Mouse (Mus musculus) thymus, adult 2 months (tissue): ENCODE measurements around the gene Aftph.

Source experiments
- CTCF ChIP-seq: fragments of 200-500 bp; IDR thresholded peaks from 2 replicates; pipeline ENCODE4 v1.5.1; 2012; ENCODE audit warnings: mild to moderate bottlenecking, control low read depth, low read length, moderate library complexity, borderline replicate concordance; ENCODE audit not compliant: control insufficient read depth, poor library complexity, insufficient read depth; ENCODE audit errors: extremely low read depth
- POLR2A ChIP-seq: fragments of 200-500 bp; IDR thresholded peaks from 2 replicates; pipeline ENCODE4 v1.6.1; 2012; ENCODE audit warnings: mild to moderate bottlenecking, low read length, control low read depth, moderate library complexity; ENCODE audit not compliant: control insufficient read depth, poor library complexity, insufficient read depth; ENCODE audit errors: extremely low read depth

GRCm38 (mm10) chr11:20646986-20647726 is 94.2 kb downstream of the Aftph start:
- TF ChIP-seq CTCF = no peak
- no peak for TF ChIP-seq POLR2A
